Mouse (Mus musculus): ENCODE measurements around the gene Egln2. TPM values are rescaled to one million over a fixed set of nuclear protein-coding genes. Genes with fewer than 3 reads are reported as not detected.

The Egln2 gene
- polyA plus RNA-seq, 1 experiment from 2014 or later, result 57.4 TPM

MicroRNA genes within 50 kb of the gene (microRNA counts, 519-probe panel; counts per million panel counts)
- not detected for microRNA mmu-miR-1191

Small RNAs within 50 kb of the gene (microRNA-seq; reads per million reads assigned to microRNA genes)
- gene Mir1191, result 5.4 reads per million, percentile 18 among the genes with 10 or more reads in this experiment
- not detected for gene Mir3101

Other genes starting within 250 kb of the Egln2 start
- not detected in 2 replicates for gene Cyp2a22, start 227.4 kb downstream of the Egln2 start, polyA plus RNA-seq (2016; fragmentation: Nextera tagmentation; extraction: Ambion mirVana)
- not detected in 2 replicates for gene Cyp2a12, start 137.7 kb downstream of the Egln2 start, polyA plus RNA-seq (2016; fragmentation: Nextera tagmentation; extraction: Ambion mirVana)
- not detected in 2 replicates for gene Cyp2f2, start 46.9 kb downstream of the Egln2 start, polyA plus RNA-seq (2016; fragmentation: Nextera tagmentation; extraction: Ambion mirVana)
- gene Cyp2t4, start 13.1 kb downstream of the Egln2 start, polyA plus RNA-seq (2016; fragmentation: Nextera tagmentation; extraction: Ambion mirVana), result not detected in 2 replicates
- 51.2 and 53.5 TPM in 2 replicates for gene Rab4b, start 12.1 kb upstream of the Egln2 start, polyA plus RNA-seq (2016; fragmentation: Nextera tagmentation; extraction: Ambion mirVana)
- gene Gm21983, start 14.3 kb upstream of the Egln2 start, polyA plus RNA-seq (2016; fragmentation: Nextera tagmentation; extraction: Ambion mirVana), result 0.34 and 0.64 TPM in 2 replicates
- 0.92 TPM in 1 of 2 replicates, not detected in the other for gene Mia, start 14.4 kb upstream of the Egln2 start, polyA plus RNA-seq (2016; fragmentation: Nextera tagmentation; extraction: Ambion mirVana)
- gene BC024978, start 29.0 kb upstream of the Egln2 start, polyA plus RNA-seq (2016; fragmentation: Nextera tagmentation; extraction: Ambion mirVana), result 2.9 and 3.2 TPM in 2 replicates
- gene Snrpa, start 29.5 kb upstream of the Egln2 start, polyA plus RNA-seq (2016; fragmentation: Nextera tagmentation; extraction: Ambion mirVana), result 155 and 167 TPM in 2 replicates
- gene Itpkc, start 61.9 kb upstream of the Egln2 start, polyA plus RNA-seq (2016; fragmentation: Nextera tagmentation; extraction: Ambion mirVana), result 3.1 and 3.4 TPM in 2 replicates
- gene Coq8b, start 66.2 kb upstream of the Egln2 start, polyA plus RNA-seq (2016; fragmentation: Nextera tagmentation; extraction: Ambion mirVana), result 11.4 and 11.5 TPM in 2 replicates
- 11.1 and 11.6 TPM in 2 replicates for gene Numbl, start 91.6 kb upstream of the Egln2 start, polyA plus RNA-seq (2016; fragmentation: Nextera tagmentation; extraction: Ambion mirVana)
- 53.9 and 57.1 TPM in 2 replicates for gene Ltbp4, start 170.9 kb upstream of the Egln2 start, polyA plus RNA-seq (2016; fragmentation: Nextera tagmentation; extraction: Ambion mirVana)
- gene Shkbp1, start 189.2 kb upstream of the Egln2 start, polyA plus RNA-seq (2016; fragmentation: Nextera tagmentation; extraction: Ambion mirVana), result 35.4 and 39.4 TPM in 2 replicates
- gene Gm20479, start 190.6 kb upstream of the Egln2 start, polyA plus RNA-seq (2016; fragmentation: Nextera tagmentation; extraction: Ambion mirVana), result 1.2 and 1.5 TPM in 2 replicates